Mouse (Mus musculus) CH12.LX (cell line): ENCODE measurements around the gene Ccr10. TPM values are rescaled to one million over a fixed set of nuclear protein-coding genes. Genes with fewer than 3 reads are reported as not detected.

Experiments
- DNase-seq: peaks from one replicate; pipeline ENCODE4 v3.0.0-alpha.2; 2013; ENCODE audit errors: extremely low read depth
- H3K27ac ChIP-seq: 2 replicates; pipeline ENCODE4 v1.5.1; 2012; ENCODE audit warnings: low read depth, mild to moderate bottlenecking, control low read depth, moderate library complexity; ENCODE audit not compliant: insufficient read depth
- H3K27me3 ChIP-seq: replicated peaks from 2 replicates; pipeline ENCODE3; 2012; ENCODE audit warnings: inconsistent platforms
- H3K36me3 ChIP-seq, 2 experiments: replicated peaks in 1 of 2; 2 replicates each; pipeline versions ENCODE3 to v1.6.1; 2012; ENCODE audit warnings: inconsistent platforms in 1 of 2, low read length in 1 of 2, mild to moderate bottlenecking in 1 of 2, mixed read lengths in 1 of 2, moderate library complexity in 1 of 2; ENCODE audit not compliant: control insufficient read depth in 1 of 2, insufficient read depth in 1 of 2
- H3K4me1 ChIP-seq, 2 experiments: 2 replicates each; pipeline ENCODE4 v1.6.1; 2012; ENCODE audit warnings: inconsistent platforms in 1 of 2, moderate library complexity in 1 of 2; ENCODE audit not compliant: insufficient read depth in 2 of 2, control insufficient read depth in 1 of 2
- H3K4me2 ChIP-seq: 2 replicates; pipeline ENCODE4 v1.6.1; 2012; ENCODE audit warnings: low read depth, mild to moderate bottlenecking, control low read depth; ENCODE audit not compliant: poor library complexity, insufficient read depth, severe bottlenecking
- H3K4me3 ChIP-seq, 3 experiments: fragments of 150-350 bp in 1 of 3; sonication (generic) in 1 of 3; replicated peaks in 1 of 3; 2 replicates each; pipeline versions ENCODE3 to v1.5.1; 2011 to 2012; ENCODE audit warnings: low read depth in 2 of 3, low read length in 2 of 3, mild to moderate bottlenecking in 2 of 3, moderate library complexity in 2 of 3, control low read depth in 1 of 3, improper control_type of control experiment in 1 of 3, inconsistent platforms in 1 of 3, mixed read lengths in 1 of 3; ENCODE audit not compliant: poor library complexity in 1 of 3
- H3K79me2 ChIP-seq: replicated peaks from 2 replicates; pipeline ENCODE4 v1.6.1; 2012; ENCODE audit warnings: mild to moderate bottlenecking, moderate library complexity; ENCODE audit not compliant: control insufficient read depth, poor library complexity, insufficient read depth, severe bottlenecking; ENCODE audit errors: extremely low read depth
- H3K9ac ChIP-seq: 2 replicates; pipeline ENCODE4 v1.6.1; 2012; ENCODE audit warnings: low read depth, mild to moderate bottlenecking, control low read depth, moderate library complexity; ENCODE audit not compliant: insufficient read depth
- H3K9me3 ChIP-seq: replicated peaks from 2 replicates; pipeline ENCODE3; 2012; ENCODE audit warnings: low read length, inconsistent platforms, mixed read lengths
- BHLHE40 ChIP-seq: IDR thresholded peaks from 2 replicates; pipeline ENCODE4 v1.6.1; 2011; ENCODE audit warnings: mild to moderate bottlenecking, low read depth, low read length, improper control_type of control experiment
- CHD2 ChIP-seq: IDR thresholded peaks from 2 replicates; pipeline ENCODE4 v1.6.1; 2011; ENCODE audit warnings: low read length, improper control_type of control experiment
- ELF1 ChIP-seq: IDR thresholded peaks from 2 replicates; pipeline ENCODE4 v1.6.1; 2014; ENCODE audit warnings: low read depth, mild to moderate bottlenecking, inconsistent platforms, low read length, improper control_type of control experiment
- ETS1 ChIP-seq: conservative IDR thresholded peaks from 2 replicates; pipeline ENCODE4 v1.6.1; 2012; ENCODE audit warnings: low read depth, mild to moderate bottlenecking, inconsistent platforms, low read length, improper control_type of control experiment, moderate library complexity
- HCFC1 ChIP-seq: IDR thresholded peaks from 2 replicates; pipeline ENCODE4 v1.6.1; 2012; ENCODE audit warnings: low read depth, mild to moderate bottlenecking, inconsistent platforms, low read length, improper control_type of control experiment
- IRF4 ChIP-seq: IDR thresholded peaks from 2 replicates; pipeline ENCODE4 v1.6.1; 2014; ENCODE audit warnings: low read depth, mild to moderate bottlenecking, inconsistent platforms, low read length, improper control_type of control experiment
- PAX5 ChIP-seq: IDR thresholded peaks from 2 replicates; pipeline ENCODE4 v1.6.1; 2012; ENCODE audit warnings: low read length, inconsistent platforms, mixed read lengths
- RAD21 ChIP-seq: IDR thresholded peaks from 2 replicates; pipeline ENCODE4 v1.6.1; 2011; ENCODE audit warnings: low read depth, mild to moderate bottlenecking, low read length, improper control_type of control experiment, moderate library complexity
- SIN3A ChIP-seq: IDR thresholded peaks from 2 replicates; pipeline ENCODE4 v1.6.1; 2012; ENCODE audit warnings: low read length, improper control_type of control experiment, inconsistent platforms
- UBTF ChIP-seq: IDR thresholded peaks from 2 replicates; pipeline ENCODE4 v1.6.1; 2012; ENCODE audit warnings: low read depth, mild to moderate bottlenecking, inconsistent platforms, low read length, improper control_type of control experiment, moderate library complexity
- USF1 ChIP-seq: IDR thresholded peaks from 2 replicates; pipeline ENCODE4 v1.6.1; 2014; ENCODE audit warnings: low read depth, mild to moderate bottlenecking, inconsistent platforms, low read length, improper control_type of control experiment
- ZKSCAN1 ChIP-seq: IDR thresholded peaks from 2 replicates; pipeline ENCODE4 v1.6.1; 2012; ENCODE audit warnings: low read depth, inconsistent platforms, low read length, improper control_type of control experiment, borderline replicate concordance
- ZMIZ1 ChIP-seq: IDR thresholded peaks from 2 replicates; pipeline ENCODE4 v1.6.1; 2012; ENCODE audit warnings: low read depth, mild to moderate bottlenecking, inconsistent platforms, low read length, improper control_type of control experiment
- ZNF384 ChIP-seq: IDR thresholded peaks from 2 replicates; pipeline ENCODE4 v1.6.1; 2012; ENCODE audit warnings: low read depth, low read length, improper control_type of control experiment, inconsistent platforms
- dilution Hi-C: fragments of 300-500 bp; cut with MboI; formaldehyde crosslinking; loops from 2 replicates; pipeline ENCODE4 v1.14.3; 2020; ENCODE audit warnings: low sequenced_read_pairs; ENCODE audit not compliant: extremely low pct_unique_long_range_greater_than_20kb, extremely low pct_ligation_motif_present
- in situ Hi-C: fragments of 300-500 bp; cut with MboI; formaldehyde crosslinking; loops from 3 replicates; pipeline ENCODE4 v1.14.3; 2019; ENCODE audit warnings: low sequenced_read_pairs, low pct_ligation_motif_present, low pct_unique_long_range_greater_than_20kb, mixed read lengths
- polyA plus RNA-seq: library from polyadenylated mRNA; unstranded; fragments of >175 nt; gene quantifications from 2 replicates; pipeline ENCODE4 v1.2.1, GENCODE M21; 2012; ENCODE audit warnings: low read depth; ENCODE audit not compliant: insufficient read length
- total RNA-seq, 2 experiments: library from RNA; depleted of rRNA; stranded (reverse); fragments of 300-350 nt in 1 of 2; fragments of >200 nt in 1 of 2; gene quantifications; 2 replicates each; pipeline ENCODE4 v1.2.3; 2012 to 2014

Gene Ccr10
- total and polyA plus RNA-seq, 3 experiments = 12.3 to 29.6 (median 17.2) TPM

DNA sequence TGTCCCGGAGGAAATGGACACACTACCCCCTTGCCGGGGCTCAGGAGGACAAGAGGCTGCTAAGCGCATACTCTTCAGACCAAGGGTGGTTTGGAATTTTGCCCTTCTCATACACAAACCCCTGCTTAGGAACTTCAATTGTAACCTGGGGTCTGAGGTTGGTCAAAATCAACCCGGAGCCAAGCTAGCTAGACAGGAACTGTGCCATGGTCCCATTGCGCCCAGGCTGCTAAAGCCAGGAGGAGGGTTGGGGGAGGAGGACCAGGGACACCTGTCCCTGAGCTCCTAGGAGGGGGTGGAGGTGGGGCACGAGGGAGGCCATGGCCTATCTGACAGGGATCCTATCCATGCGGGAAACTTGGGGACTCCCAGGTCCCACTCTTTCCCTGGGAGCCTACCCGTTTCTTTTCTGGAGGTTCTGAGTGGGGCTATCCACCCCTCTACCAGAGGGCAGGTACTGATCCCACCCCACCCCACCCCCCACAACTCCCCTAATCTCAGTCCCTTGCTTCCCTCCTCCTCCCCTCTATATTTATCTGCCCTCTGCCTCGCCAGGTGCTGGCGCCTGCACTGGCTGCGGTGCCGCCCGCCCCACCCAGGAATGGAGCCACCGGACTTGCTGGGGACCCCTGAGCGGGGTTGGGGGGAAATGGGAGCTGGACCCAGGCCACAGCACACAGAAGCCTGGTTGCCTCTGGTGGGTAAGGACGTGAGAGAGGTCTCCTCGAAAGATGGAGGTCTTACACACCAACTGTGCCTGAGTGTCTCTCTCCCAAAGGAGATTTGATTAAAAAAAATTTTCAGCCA is 5.7 kb downstream of the Ccr10 start:
- peak overlapping the region; percentile 68 for H3K9ac ChIP-seq
- H3K4me1 ChIP-seq = peaks cover 3 to 48% of the 10 kb centered on the region in 2 experiments; a peak in 3 of 4 replicates
- no peaks in the 10 kb centered on the region for H3K9me3 ChIP-seq
- H3K27me3 ChIP-seq = peaks cover 9% of the 10 kb centered on the region
- H3K36me3 ChIP-seq = peaks cover 28 to 36% of the 10 kb centered on the region in 2 experiments
- peak overlapping the region; percentile 72 to 97 (median 77) for H3K4me3 ChIP-seq
- no peak overlapping the region for H3K27ac ChIP-seq
- in situ Hi-C loops = loop anchor here (5.0 kb wide), 1 partner anchor 32 kb away; no protein-coding TSS in a partner anchor
- TF ChIP-seq ETS1 = no peak
- no peak for DNase-seq
- peak overlapping the region; percentile 67 for H3K4me2 ChIP-seq
- dilution Hi-C loops = no loop called here
- H3K79me2 ChIP-seq = peaks cover 10% of the 10 kb centered on the region; the same call in 1 of the 2 replicates

DNA sequence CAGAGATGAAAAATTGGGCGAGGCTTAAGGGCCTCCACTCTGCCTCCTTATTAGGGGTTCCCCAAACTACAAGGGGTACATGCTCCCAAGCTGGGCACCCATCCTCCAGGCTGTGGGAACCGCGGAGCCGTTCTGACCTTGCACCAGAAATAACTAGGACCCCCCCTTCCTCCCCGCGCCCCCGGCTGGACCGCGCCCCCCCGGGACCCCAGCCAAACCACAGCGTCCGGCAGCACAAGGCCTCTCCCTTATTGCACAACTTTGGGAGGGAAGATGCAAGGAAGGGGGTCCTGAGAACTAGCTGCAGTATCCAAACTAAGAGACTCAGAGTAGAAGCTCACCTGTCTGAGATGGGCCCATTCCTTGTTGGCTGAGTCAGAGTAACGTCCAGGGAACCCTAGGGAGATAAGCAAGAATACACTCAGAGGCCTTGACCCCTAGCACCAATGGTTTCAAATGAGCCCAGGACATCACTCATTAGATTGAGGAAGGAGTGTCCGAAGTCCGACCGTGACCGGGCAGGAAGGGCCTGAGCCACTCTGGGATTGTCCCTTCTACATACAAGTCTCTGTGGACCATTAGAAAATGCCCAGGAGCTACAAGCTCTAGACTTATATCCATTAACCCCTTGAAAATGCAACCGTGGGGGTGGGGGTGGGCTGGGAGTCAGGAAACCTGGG is 6.8 kb downstream of the Ccr10 start:
- DNase-seq = no peak
- in situ Hi-C loops = no loop called here

DNA sequence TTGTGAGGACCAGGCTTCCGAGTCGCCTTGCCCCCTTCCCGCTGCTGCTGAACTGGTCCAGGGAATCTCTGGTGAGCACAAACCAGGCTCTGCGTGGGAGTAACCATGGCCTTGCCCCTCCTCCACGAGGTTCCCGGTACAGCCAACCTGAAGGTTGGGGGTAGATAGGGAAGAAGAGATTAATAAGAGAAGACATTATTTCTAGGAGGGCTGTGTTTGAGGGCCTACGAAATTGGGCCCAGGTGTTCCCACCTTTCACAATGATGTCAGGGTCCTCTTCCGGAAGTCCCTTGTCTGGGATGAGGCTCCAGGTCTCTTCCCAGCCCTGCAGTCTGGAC is 7.3 kb downstream of the Ccr10 start:
- Histone ChIP-seq H3K4me2 (no peak overlapping the region), H3K9me3 (no peaks in the 10 kb centered on the region), H3K27me3 (peaks cover 9% of the 10 kb centered on the region), H3K4me3 (no peak overlapping the region), H3K4me1 (peaks cover under 1 to 34% of the 10 kb centered on the region in 2 experiments; a peak in 3 of 4 replicates), H3K27ac (no peak overlapping the region), H3K79me2 (peaks cover 10% of the 10 kb centered on the region; the same call in 1 of the 2 replicates), H3K9ac (no peak overlapping the region), H3K36me3 (peaks cover 44 to 51% of the 10 kb centered on the region in 2 experiments)
- DNase-seq = no peak
- dilution Hi-C loops (no loop called here), in situ Hi-C loops (no loop called here)
- TF ChIP-seq ZNF384 (no peak), ZMIZ1 (no peak), RAD21 (no peak), USF1 (no peak), BHLHE40 (no peak), ELF1 (no peak), ZKSCAN1 (no peak), SIN3A (no peak), IRF4 (no peak), PAX5 (no peak), UBTF (no peak), HCFC1 (no peak), CHD2 (no peak)

More for the DNA sequence above, 6.8 kb downstream of the Ccr10 start:
- Histone ChIP-seq H3K27ac (no peak overlapping the region), H3K4me1 (peaks cover 3 to 39% of the 10 kb centered on the region in 2 experiments; a peak in 3 of 4 replicates), H3K27me3 (peaks cover 9% of the 10 kb centered on the region), H3K4me3 (no peak overlapping the region), H3K79me2 (peaks cover 10% of the 10 kb centered on the region; the same call in 1 of the 2 replicates), H3K4me2 (no peak overlapping the region), H3K9ac (0 out of 2 replicates have a peak overlapping the region, but pooled peaks have one; percentile 68), H3K9me3 (no peaks in the 10 kb centered on the region), H3K36me3 (peaks cover 39 to 46% of the 10 kb centered on the region in 2 experiments)
- no peak for TF ChIP-seq BHLHE40
- dilution Hi-C loops = no loop called here
